Mouse (Mus musculus) heart, adult 2 months (tissue): ENCODE data around the gene Nampt. TPM values are rescaled to one million over a fixed set of nuclear protein-coding genes. Genes with fewer than 3 reads are reported as not detected.

Experiments
- DNase-seq, 2 experiments: peaks; one replicate each; pipeline ENCODE4 v3.0.0; 2021
- H3K27ac ChIP-seq: fragments of 200-600 bp; 2 replicates; pipeline ENCODE4 v1.8.1; 2022
- H3K27me3 ChIP-seq: fragments of 200-500 bp; 2 replicates; pipeline ENCODE4 v1.6.1; 2012; ENCODE audit warnings: mild to moderate bottlenecking, low read length, inconsistent platforms, mixed read lengths; ENCODE audit not compliant: control insufficient read depth, insufficient read depth
- H3K36me3 ChIP-seq: fragments of 200-500 bp; 2 replicates; pipeline ENCODE4 v1.6.1; 2012; ENCODE audit warnings: low read length, inconsistent platforms; ENCODE audit not compliant: control insufficient read depth, insufficient read depth
- H3K4me1 ChIP-seq: fragments of 200-500 bp; 2 replicates; pipeline ENCODE4 v1.6.1; 2011; ENCODE audit warnings: low read length; ENCODE audit not compliant: control insufficient read depth, insufficient read depth
- H3K4me3 ChIP-seq: fragments of 200-600 bp; 2 replicates; pipeline ENCODE4 v1.8.1; 2022
- H3K79me2 ChIP-seq: fragments of 200-500 bp; replicated peaks from 2 replicates; pipeline ENCODE4 v1.6.1; 2012; ENCODE audit warnings: mild to moderate bottlenecking, inconsistent platforms, low read length, moderate library complexity, mixed read lengths; ENCODE audit not compliant: control insufficient read depth, insufficient read depth
- H3K9ac ChIP-seq: fragments of 200-500 bp; 2 replicates; pipeline ENCODE4 v1.6.1; 2012; ENCODE audit warnings: low read depth, mild to moderate bottlenecking, control low read depth, inconsistent platforms, low read length, mixed read lengths
- CTCF ChIP-seq: fragments of 200-600 bp; IDR thresholded peaks from 2 replicates; pipeline ENCODE4 v1.8.1; 2022; ENCODE audit warnings: antibody characterized with exemption, mild to moderate bottlenecking, moderate library complexity
- EP300 ChIP-seq: fragments of 200-500 bp; IDR thresholded peaks from 2 replicates; pipeline ENCODE4 v1.6.1; 2011; ENCODE audit warnings: low read depth, low read length, control low read depth; ENCODE audit not compliant: insufficient read depth
- POLR2A ChIP-seq: fragments of 200-500 bp; IDR thresholded peaks from 2 replicates; pipeline ENCODE4 v1.6.1; 2011; ENCODE audit warnings: mild to moderate bottlenecking, low read depth, low read length, control low read depth; ENCODE audit not compliant: insufficient read depth
- WGBS: fragments of 180-500 bp; shearing (Covaris S2); methylation state at CpG from one replicate; pipeline ENCODE4 v1.1.7; 2018; 5-methylcytosine and 5-hydroxymethylcytosine counted together
- intact Hi-C: fragments of 180-260 bp; cut with DNase I; formaldehyde crosslinking; loops from one replicate; pipeline ENCODE4 v1.15.1; 2025
- polyA plus RNA-seq: library from polyadenylated mRNA; depleted of rRNA; stranded (reverse); fragments of >200 nt; gene quantifications from 2 replicates; pipeline ENCODE4 v1.2.3, GENCODE M21; 2012
- total RNA-seq, 2 experiments: library from RNA; stranded (reverse); gene quantifications; 2 replicates each; pipeline ENCODE4 v1.2.3; 2021

The Nampt gene
- total and polyA plus RNA-seq, 3 experiments: 37.2 to 153 (median 115) TPM

DNA sequence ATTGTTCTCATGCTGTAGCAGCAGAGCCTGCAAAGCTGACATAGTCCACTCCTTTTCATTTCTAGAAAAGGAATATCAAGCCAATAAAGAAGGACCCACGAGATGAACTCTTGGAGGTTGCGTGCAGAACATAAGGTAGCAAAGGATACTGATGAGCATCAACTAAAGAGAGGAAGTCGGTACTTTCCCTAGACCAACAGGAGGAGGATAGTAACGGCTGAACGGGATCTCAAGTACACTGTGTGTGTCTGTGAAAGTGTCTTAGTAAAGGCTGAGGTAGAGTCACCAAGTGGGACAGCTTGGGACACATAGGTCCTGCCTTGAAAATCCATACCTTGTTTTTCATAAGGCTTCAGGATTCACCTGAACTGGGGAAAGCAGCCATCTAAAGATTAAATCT is 34.4 kb downstream of the Nampt start:
- WGBS: 90% methylated on average over 5 of the region's 5 CpGs
- H3K4me1 ChIP-seq: peaks cover 22% of the 10 kb centered on the region
- intact Hi-C loops: no loop called here

DNA sequence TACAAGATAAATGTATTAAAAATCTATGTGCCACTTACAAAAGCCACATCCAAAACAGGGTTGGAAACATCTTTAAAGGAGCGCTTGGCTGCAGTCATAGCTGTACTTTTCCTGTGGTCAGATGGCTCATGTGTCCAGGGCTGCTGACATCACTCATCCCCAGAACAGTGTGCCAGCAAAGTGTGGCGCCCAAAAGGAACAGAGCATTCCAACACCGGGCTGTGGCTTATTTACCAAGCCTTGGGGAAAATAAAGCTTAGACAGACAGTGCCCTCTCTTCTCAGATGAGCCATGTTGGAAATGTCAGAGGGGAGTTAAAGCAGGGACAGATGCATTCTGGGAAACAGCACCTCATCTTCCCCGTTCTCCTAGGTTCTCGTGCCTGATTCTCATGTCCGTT is 35.5 kb downstream of the Nampt start:
- TF ChIP-seq EP300 (0 out of 2 replicates have a peak, but pooled peaks have one; percentile 29), POLR2A (no peak)
- no peak overlapping the region; the same call in 1 of the 2 replicates for H3K9ac ChIP-seq
- peak; percentile 38 to 56 for DNase-seq
- peaks cover 22% of the 10 kb centered on the region for H3K4me1 ChIP-seq
- no peaks in the 10 kb centered on the region for H3K27me3 ChIP-seq
- H3K27ac ChIP-seq: peak overlapping the region; percentile 78
- no peak overlapping the region for H3K4me3 ChIP-seq
- intact Hi-C loops: no loop called here
- 0 out of 2 replicates have a peak, but pooled peaks cover 1% of the 10 kb centered on the region for H3K79me2 ChIP-seq
- WGBS: 54% methylated on average over 6 of the region's 6 CpGs
- H3K36me3 ChIP-seq: peaks cover 23% of the 10 kb centered on the region

More for the DNA sequence above, 34.4 kb downstream of the Nampt start:
- H3K27ac ChIP-seq: no peak overlapping the region
- no peak for DNase-seq
- H3K36me3 ChIP-seq: peaks cover 25% of the 10 kb centered on the region
- TF ChIP-seq EP300: no peak
- 0 out of 2 replicates have a peak, but pooled peaks cover 1% of the 10 kb centered on the region for H3K79me2 ChIP-seq
- H3K9ac ChIP-seq: no peak overlapping the region
- no peaks in the 10 kb centered on the region for H3K27me3 ChIP-seq
- H3K4me3 ChIP-seq: no peak overlapping the region

DNA sequence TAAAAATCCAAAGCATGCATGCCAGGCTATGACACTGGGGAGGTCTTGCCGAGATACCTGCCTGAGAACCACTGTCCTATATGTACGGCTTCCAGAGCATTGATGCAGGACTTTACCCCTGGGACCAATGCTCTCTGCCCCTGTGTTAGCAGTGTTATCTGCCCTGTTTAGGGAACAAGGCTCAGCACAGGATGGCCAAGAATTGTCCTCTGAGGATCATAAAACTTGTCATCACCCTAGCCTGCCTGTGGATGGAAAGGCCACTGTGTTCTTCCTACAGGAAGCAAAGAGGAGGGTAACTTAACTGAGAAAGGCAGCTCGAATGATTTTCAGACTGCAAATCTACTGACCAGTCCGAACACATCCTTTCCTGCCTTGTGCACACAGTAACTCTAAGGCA is 36.1 kb downstream of the Nampt start:
- peaks cover 22% of the 10 kb centered on the region for H3K4me1 ChIP-seq
- TF ChIP-seq EP300 (peak; percentile 82; the same call in 1 of the 2 replicates), CTCF (no peak), POLR2A (no peak)
- H3K79me2 ChIP-seq: 0 out of 2 replicates have a peak, but pooled peaks cover under 1% of the 10 kb centered on the region
- H3K27me3 ChIP-seq: no peaks in the 10 kb centered on the region
- H3K9ac ChIP-seq: no peak overlapping the region
- H3K27ac ChIP-seq: peak overlapping the region; percentile 78
- peak; percentile 43 to 49 for DNase-seq
- WGBS: 45% methylated on average over 4 of the region's 4 CpGs
- H3K36me3 ChIP-seq: peaks cover 19% of the 10 kb centered on the region
- intact Hi-C loops: no loop called here
- no peak overlapping the region for H3K4me3 ChIP-seq

DNA sequence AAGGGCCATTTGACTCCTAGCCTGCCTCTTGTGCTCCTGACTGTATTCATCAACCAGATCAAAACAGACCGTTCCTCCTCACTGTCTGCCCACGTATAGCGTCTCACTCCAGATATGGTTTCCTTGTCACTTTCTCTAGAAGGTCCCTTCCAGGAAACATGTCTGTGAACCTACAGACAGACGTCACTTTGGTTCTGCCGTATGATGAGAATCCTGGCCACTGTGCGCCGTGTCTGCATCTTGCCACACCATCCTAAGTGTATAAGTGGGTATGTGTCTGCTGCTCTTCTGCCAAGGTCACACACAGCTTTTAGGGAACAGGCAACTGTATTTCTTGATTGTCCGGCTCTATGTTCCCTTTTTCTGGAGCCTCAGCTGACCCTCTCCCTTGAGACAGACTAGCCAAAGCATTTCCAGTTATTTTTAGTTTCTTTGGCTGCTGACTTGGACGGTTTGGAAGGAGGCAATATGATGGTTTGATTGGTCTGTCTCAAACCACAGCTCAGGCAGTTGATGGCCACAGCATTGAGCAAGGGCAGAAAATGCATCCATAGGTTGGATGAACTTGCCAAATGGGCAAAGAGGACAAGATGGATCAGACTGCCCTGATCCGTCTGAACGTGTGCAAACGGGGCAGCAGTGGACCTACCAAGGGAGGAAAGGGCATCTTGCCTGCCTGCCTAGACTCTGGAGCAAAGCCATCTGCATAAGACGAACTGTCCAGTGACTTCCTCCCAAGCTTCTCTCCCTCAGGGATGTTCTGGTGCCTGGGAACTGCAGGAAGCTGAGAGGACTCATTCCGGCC is 37.6 kb downstream of the Nampt start:
- peaks cover 22% of the 10 kb centered on the region for H3K4me1 ChIP-seq
- no peaks in the 10 kb centered on the region for H3K27me3 ChIP-seq
- intact Hi-C loops: loop anchor here (2.0 kb wide), 1 partner anchor 36 kb away; no protein-coding TSS in a partner anchor
- peak overlapping the region; percentile 78 for H3K27ac ChIP-seq
- WGBS: 16% methylated on average over 14 of the region's 14 CpGs
- TF ChIP-seq POLR2A (no peak), CTCF (no peak), EP300 (peak; percentile 42; the same call in 1 of the 2 replicates)
- H3K4me3 ChIP-seq: peak overlapping the region; percentile 13; the same call in 1 of the 2 replicates
- H3K79me2 ChIP-seq: no peaks in the 10 kb centered on the region
- DNase-seq: peak; percentile 64 to 65
- H3K36me3 ChIP-seq: peaks cover 13% of the 10 kb centered on the region
- peak overlapping the region; percentile 36; the same call in 1 of the 2 replicates for H3K9ac ChIP-seq

DNA sequence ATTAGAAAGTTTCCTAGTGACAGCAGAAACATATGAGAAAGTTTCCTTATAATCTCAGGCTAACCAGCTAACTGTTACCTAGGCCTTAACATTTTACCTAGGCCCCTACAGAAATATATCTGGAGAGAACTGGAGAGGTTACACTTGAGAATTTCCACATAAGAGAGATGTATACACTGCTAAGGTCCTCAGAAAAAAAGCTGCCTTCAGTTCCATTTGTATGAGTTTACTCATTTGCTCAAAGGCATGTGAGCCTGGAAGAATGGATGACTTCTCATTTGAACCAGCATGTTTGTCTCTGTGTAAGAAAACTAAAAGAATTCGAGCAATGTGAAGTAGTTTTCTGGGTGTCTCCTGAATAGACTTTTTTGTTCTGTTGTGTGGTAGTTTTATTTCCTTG is 39.1 kb downstream of the Nampt start:
- H3K79me2 ChIP-seq: no peaks in the 10 kb centered on the region
- no peak overlapping the region for H3K9ac ChIP-seq
- intact Hi-C loops: loop anchor here (2.0 kb wide), 1 partner anchor 26 kb away; no protein-coding TSS in a partner anchor
- WGBS: 72% methylated on average over 1 of the region's 1 CpGs
- H3K27ac ChIP-seq: no peak overlapping the region
- H3K4me3 ChIP-seq: no peak overlapping the region
- H3K36me3 ChIP-seq: peaks cover 13% of the 10 kb centered on the region
- H3K27me3 ChIP-seq: no peaks in the 10 kb centered on the region
- no peak for DNase-seq
- peaks cover 22% of the 10 kb centered on the region for H3K4me1 ChIP-seq
- TF ChIP-seq CTCF (no peak), POLR2A (no peak), EP300 (no peak)

DNA sequence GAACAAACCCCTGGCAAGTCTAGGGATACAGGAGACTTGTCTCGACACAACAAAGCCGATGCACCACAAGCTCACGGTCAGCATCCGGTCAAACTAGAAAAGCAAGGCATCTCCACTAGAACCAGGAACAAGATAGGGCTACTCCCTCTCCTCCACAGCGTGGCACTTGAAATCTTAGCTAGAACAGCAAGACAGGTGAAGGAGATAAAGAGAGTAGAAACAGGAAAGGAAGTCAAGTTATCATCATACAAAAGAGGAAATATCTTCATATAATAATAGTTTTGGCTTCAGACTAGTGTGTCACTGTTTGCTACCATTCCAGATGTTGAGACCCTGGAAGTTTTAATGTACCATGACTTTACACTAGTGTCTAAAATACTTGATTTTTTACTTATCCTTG is 41.5 kb downstream of the Nampt start:
- H3K36me3 ChIP-seq: peaks cover 6% of the 10 kb centered on the region
- no peak for DNase-seq
- no peak overlapping the region for H3K4me3 ChIP-seq
- H3K9ac ChIP-seq: no peak overlapping the region
- TF ChIP-seq CTCF (no peak), EP300 (no peak), POLR2A (no peak)
- WGBS: 78% methylated on average over 5 of the region's 5 CpGs
- intact Hi-C loops: no loop called here
- no peaks in the 10 kb centered on the region for H3K27me3 ChIP-seq
- no peak overlapping the region for H3K27ac ChIP-seq
- H3K79me2 ChIP-seq: no peaks in the 10 kb centered on the region
- peaks cover 15% of the 10 kb centered on the region for H3K4me1 ChIP-seq
